Mouse (Mus musculus): ENCODE measurements around the gene Ly6g5b. TPM values are rescaled to one million over a fixed set of nuclear protein-coding genes. Genes with fewer than 3 reads are reported as not detected.

Gene Ly6g5b
- 3.5 and 4.4 TPM in 2 replicates for polyA plus RNA-seq (2012; rRNA removed; ENCODE audit: low replicate concordance)

DNA sequence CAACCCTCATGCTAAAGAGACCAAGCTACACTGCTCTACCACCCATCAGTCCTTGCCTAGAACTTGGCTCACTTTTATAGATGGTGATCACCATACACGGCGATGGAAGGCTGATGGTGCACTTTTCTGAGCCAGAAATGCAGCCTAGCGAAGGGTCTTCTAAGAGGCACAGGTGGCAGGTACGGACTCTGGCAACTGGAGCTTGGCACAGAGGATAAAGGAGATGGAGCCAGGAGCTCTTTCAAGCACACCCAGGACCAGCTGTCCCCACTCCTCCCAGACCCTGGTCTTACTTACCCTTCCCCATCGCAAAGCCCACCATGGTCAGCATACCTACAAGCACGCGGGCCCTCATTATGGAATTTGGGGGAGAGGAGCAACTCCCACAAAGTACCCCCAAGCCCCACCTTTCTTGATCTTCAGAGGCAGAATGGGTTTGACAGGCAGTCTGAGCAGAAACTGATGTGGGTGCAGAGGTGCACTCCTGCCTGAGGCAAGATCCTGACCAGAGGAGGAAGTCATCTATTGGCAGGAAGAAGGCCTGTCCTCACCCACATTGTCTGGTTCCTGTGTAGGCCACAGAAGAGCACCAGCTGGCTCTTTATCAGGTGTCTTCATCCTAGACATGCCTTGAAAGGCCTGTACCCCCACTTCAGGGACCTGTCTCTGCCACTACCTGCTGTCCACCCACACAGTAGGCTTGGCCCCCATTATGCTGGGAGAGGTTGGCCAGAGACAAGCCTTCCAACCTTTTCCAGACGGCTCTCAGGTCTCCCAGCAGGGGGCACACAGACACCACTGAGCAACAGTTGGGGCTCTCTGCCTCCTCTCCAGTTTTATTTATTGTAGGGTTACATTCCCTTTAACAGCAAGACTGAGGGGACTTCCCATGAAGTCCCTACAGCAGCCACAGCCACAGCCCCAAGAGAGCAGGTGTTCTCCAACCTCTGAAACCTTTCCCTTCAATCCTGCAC lies at the start of gene Ly6g5b:
TSS of gene Ly6g5b (minus strand) at position 383 of the 974 bp plus-strand sequence.

GRCm38 (mm10) chr17:35134801-35135590 lies 19.8 kb upstream of the Ly6g5b start, which contains the start of gene Bag6:
Gene Bag6 (plus strand): TSS chr17:35135178.

GRCm38 (mm10) chr17:35131500-35132173 lies 16.4 kb upstream of the Ly6g5b start, which contains the start of gene Apom:
Gene Apom (minus strand): TSS chr17:35132050.

GRCm38 (mm10) chr17:35126206-35126611 lies 11.0 kb upstream of the Ly6g5b start, which contains the start of gene D17H6S53E:
Gene D17H6S53E (plus strand): TSS chr17:35126373.

GRCm38 (mm10) chr17:35121871-35122303 lies 6.7 kb upstream of the Ly6g5b start, which contains the start of gene Csnk2b:
Gene Csnk2b (minus strand): TSS chr17:35122053.

DNA sequence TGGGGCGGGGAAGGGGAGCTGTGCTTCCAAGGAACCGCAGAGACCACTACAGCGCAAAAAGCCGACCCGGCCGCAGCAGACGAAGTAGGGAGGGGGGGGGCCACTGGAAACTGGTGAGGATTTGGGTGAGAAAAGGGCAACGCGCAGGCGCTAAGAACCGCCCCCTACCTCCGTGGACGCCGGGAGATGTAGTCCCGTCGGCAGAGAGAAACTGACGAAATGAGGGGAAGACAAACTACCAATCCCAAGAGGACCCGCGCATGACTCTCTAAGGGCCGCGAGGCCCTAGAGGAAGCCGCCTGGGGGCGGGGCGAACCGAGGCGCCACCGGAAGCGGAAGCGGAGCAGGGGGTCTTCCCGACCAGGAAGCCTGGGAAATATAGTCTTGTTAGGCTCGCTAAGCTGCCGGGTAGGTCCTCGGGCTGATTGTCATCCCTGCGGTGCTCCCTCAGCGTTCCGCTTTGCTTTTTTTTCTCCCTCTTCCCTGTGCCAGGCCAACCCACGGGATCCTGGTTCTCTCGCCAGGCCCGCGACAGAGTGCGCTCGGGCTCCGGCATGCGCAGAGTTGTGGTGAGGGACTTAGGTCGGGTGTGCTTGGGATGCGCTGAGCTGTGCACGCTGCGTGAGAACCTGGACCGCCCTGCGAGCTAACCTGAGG lies 6.0 kb upstream of the Ly6g5b start, which contains the start of gene Gpank1:
TSS of gene Gpank1 (plus strand) at position 313 of the 657 bp plus-strand sequence.

DNA sequence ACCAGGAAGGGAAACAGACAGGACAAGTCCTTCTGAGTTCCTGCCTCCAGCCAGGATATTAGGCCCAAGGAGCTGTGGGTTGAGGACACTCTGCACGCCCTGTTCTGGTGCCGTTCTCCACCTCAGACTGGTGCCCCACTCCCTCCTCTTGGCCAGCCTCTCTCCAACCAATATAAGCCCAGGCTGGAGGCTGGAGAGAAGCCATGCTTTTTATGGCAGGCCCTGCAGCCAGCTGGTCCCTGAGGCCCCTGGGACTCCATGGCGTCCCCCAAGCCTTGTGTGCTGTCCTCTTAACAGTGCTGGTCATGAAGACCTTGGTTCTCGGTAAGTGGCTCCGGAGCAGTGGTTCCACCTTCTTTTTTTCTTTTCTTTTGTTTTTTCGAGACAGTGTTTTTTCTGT lies 7.1 kb downstream of the Ly6g5b start, which contains the start of gene Ly6g5c:
TSS of gene Ly6g5c (plus strand) at position 183 of the 400 bp plus-strand sequence.

DNA sequence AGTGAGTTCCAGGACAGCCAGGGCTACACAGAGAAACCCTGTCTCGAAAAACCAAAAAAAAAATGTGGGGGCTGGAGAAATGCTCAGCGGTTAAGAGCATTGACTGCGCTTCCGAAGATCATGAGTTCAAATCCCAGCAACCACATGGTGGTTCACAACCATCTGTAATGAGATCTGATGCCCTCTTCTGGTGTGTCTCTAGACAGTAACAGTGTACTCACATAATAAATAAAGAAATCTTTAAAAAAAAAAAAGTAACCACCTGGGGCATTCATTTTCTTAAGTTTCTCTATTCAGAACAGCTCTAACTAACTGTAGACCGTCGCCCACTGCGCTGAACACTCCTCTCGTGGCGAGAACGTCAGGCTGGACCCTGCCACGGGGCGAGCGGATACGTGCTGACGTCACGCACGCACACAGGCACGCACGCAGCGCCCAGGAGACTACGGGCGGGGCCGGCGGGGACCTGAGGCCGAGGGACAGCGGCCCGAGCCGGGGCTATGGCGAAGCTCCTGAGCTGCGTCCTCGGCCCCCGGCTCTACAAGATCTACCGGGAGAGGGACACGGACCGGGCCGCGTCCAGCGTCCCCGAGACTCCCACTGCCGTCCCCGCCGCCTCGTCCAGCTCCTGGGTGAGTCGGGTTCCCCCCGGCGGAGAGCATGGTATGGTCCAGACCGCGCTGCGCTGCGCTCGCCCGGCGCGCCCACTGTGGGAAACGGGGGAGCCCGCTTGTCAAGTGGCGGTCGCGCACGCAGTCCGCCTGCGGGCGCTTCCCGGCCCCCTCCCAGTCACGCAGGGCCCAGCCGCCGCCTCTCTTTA lies 26.2 kb downstream of the Ly6g5b start, which contains the start of gene Abhd16a:
TSS of gene Abhd16a (plus strand) at position 439 of the 820 bp plus-strand sequence.

DNA sequence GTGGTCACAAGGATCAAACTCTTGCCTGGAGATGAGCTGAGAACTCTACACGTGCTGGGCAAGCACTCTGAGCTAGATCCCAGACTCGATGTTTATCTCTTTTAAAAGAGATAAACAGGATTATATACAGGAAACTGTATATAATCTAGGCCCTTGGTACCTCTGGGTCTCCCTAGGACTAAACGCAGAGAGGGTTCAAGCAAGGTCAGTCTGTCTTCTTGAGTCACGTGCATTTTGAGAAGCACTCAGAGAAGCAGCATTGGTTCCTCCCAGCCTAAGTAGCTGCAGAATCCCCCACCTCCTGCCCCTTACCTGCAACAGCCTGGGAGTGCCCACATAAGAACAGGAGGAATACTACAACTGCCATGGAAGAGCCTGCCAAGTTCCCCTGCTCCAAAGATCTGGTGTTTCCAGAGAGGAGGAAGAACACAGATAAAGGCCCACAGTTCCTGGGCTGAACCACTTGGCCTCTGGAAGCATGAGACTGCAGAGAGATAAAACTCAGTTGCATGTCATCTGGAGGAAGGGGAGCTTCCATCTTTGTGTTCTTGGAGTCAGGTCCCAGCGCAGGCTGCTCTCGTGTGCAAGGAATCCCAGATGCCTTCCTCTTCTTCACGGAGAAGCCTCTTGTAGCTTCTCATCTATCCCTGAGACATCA lies 29.9 kb downstream of the Ly6g5b start, which contains the start of gene Ly6g6f:
TSS of gene Ly6g6f (minus strand) at position 403 of the 658 bp plus-strand sequence.

DNA sequence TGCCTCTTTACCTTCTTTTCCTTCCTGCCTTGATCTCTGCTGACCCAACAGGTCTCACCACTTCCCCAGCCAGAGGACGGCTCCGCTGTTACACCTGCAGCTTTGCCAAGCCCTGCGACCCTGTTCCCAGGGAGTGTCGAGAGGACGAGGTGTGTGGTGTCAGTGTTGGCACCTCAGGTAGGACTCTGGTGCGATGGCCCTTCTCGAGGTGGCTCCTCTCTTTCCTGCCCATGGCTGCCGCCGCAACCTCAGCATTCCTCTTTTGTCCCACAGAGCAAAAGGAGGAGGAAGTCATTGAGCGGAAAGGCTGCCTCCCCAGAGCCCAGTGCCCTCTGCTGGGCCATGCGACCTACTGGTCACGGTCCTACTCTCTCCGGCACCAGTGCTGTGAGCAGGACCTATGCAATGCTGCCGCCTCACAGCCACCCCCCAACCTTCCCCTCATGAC lies 37.4 kb downstream of the Ly6g5b start, which contains the start of gene Ly6g6d:
TSS of gene Ly6g6d (minus strand) at position 280 of the 448 bp plus-strand sequence.

GRCm38 (mm10) chr17:35076507-35077176 lies 38.6 kb downstream of the Ly6g5b start, which contains the start of gene Ly6g6e:
Gene Ly6g6e (plus strand): TSS chr17:35076902.

GRCm38 (mm10) chr17:35066084-35066483 lies 49.1 kb downstream of the Ly6g5b start, which contains the start of gene Mpig6b:
Gene Mpig6b (minus strand): TSS chr17:35066184.

GRCm38 (mm10) chr17:35064951-35065947 lies 50.0 kb downstream of the Ly6g5b start, which contains the start of gene Ly6g6c:
Gene Ly6g6c (plus strand): TSS chr17:35065388.

